Mouse (Mus musculus): Measurements from ENCODE around the gene Prr22. TPM values are rescaled to one million over a fixed set of nuclear protein-coding genes. Genes with fewer than 3 reads are reported as not detected.

Prr22 gene
- total RNA-seq, 2 experiments from 2014 or later, result 0.79 to 1.9 TPM

DNA sequence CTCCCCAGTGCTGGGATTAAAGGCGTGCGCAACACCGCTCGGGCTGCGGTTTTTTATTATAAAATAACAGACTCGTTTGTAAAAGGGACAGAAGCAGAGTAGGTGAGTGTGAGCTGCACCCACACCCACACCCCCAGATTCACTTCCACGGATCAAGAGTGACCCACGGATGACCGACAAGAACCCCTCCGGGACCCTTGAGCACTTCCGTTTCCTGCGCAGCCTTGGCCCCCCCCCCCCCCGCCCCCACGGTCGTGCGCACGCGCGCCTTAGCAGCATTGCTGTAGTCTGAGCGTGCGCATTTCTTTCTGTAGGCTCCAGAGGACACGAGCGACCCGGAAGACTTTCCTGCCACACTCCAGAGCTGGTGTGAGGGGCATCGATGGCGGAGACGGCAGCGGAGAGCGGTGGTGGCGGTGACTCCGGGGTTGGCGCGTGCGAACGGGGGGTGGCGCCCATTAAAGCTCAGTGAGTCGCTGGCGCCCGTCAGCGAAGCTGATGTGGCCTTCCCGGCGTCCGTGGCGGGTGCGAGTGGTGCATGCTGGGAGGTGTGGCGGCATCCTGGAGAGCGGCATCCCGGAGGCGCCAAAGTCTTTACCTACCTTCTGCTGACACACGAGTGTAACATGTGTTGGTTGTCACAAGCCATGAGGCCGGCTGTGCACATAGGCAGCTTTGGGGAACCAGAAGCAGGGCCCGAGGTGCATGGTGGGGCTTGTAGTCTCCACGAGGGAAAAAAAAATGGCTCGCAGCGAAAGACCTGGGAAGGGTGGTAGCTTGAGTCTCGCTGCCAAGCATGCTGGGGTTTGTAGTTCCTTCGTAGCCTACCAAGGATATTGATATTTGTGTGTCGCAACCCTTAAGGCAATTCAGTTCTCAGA lies 5.3 kb upstream of the Prr22 start, which contains the start of gene Dus3l:
TSS of gene Dus3l (plus strand) at position 284 of the 881 bp plus-strand sequence.
- Histone ChIP-seq H3K4me3 (peak within 1 kb of the TSS; percentile 91), H3K27ac (peak within 1 kb of the TSS; percentile 100)
- no peak for TF ChIP-seq CTCF (conservative IDR thresholded peaks at IDR 0.05)
- DNase-seq (ENCODE audit: low spot score in 2 of 2), result peak; percentile 80 to 91

DNA sequence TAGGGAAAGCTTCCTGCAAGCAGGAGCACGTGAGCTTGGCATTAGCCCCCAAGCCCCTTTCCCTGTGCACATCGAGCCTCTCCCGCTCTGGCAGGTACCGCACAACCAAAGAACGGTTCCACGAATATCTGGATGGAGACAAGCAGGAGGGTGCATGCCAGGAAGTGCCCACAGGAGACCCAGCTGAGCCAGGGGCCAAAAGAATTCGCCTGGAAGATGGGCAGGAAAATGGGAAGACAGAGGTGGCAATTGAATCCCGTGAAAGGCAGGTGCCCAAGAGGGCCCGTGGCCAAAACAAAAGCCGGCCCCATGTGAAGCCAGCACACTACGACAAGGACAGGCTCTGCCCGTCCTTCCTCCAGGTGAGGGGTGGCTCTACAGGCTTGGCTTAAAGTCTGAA lies 4.6 kb upstream of the Prr22 start:
- no peak for DNase-seq (ENCODE audit: low spot score in 2 of 2)
- TF ChIP-seq CTCF (conservative IDR thresholded peaks at IDR 0.05), result no peak
- H3K27ac ChIP-seq, result peak overlapping the region; percentile 100
- peak overlapping the region; percentile 91 for H3K4me3 ChIP-seq

DNA sequence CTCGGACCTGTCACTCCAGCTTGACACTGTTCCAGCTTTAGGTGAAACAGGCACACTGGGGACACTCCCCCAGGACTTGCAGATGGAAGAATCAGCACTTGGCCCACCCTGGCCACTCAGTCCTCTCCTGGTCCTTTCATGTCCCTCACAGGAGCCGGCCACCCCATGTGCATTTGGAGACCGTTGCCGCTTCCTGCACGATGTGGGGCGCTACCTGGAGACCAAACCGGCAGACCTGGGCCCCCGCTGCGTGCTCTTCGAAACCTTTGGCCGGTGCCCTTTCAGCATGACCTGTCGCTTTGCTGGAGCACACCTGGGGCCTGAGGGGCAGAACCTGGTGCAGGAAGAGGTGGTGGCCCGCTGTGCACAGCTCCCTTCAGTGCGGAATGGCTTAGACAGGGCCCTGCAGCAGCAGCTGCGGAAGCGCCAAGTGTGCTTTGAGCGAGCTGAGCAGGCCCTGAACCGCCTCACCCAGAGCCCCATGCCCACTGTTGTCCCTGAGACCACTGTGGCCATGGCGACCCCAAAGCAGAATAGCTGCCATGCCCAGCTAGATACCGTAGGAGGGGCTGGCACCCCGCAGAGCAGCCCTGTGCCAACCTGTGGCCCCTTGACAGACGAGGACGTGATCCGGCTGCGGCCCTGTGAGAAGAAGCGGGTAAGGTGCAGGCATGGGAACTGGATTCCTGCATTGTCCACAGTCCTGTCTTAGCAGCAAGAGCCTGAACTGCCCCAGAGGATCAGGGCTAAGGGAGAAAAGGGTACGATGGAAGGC lies 3.2 kb upstream of the Prr22 start:
- no peak for DNase-seq (ENCODE audit: low spot score in 2 of 2)
- no peak for TF ChIP-seq CTCF (conservative IDR thresholded peaks at IDR 0.05)
- H3K4me3 ChIP-seq, result no peak overlapping the region
- no peak overlapping the region for H3K27ac ChIP-seq

- TF ChIP-seq CTCF (conservative IDR thresholded peaks at IDR 0.05), result no peak
- no peak overlapping the region for H3K27ac ChIP-seq
- no peak overlapping the region for H3K4me3 ChIP-seq
- no peak for DNase-seq (ENCODE audit: low spot score in 2 of 2)
Observed at GRCm38 (mm10) chr17:56767531-56768135, 2.4 kb upstream of the Prr22 start.

DNA sequence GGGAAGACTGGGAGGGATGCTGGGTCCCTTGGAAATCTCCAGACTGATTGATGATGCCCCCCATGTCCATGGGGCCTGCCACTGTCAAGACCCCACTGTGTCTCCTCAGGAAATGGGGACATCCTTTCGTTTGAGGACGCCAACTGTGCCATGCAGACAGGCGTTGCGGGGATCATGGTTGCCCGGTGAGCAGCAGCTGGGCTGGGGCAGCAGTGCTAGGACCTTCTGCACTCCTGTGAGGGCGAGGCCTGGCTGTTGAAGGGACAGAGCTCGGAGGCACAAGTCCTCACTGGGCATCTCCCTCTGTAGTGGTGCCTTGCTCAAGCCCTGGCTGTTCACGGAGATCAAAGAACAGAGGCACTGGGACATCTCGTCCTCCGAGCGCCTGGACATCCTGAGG lies 1.1 kb upstream of the Prr22 start:
- no peak for DNase-seq (ENCODE audit: low spot score in 2 of 2)
- Histone ChIP-seq H3K4me3 (no peak overlapping the region), H3K27ac (no peak overlapping the region)
- no peak for TF ChIP-seq CTCF (conservative IDR thresholded peaks at IDR 0.05)

DNA sequence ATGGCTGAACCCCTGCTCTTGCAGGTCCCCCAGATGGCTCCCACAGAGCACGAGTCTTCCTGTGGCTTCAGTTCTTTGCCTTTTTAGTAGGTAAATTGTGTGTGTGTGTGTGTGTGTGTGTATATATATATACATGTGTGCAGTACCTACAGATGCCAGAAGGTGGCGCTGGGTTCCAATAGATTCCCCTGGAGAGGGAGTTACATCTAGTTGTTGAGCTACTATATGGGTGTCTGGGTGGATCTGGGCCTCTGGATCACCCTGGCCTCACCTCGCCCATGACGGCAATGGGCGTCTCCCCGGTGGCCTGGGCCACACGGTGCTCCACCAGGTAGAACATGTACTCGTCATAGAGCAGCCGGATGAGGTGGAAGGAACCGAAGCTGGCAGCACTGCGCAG lies 7.5 kb downstream of the Prr22 start:
- Histone ChIP-seq H3K4me3 (no peak overlapping the region), H3K27ac (no peak overlapping the region)
- DNase-seq (ENCODE audit: low spot score in 2 of 2), result no peak
- TF ChIP-seq CTCF (conservative IDR thresholded peaks at IDR 0.05), result peak; percentile 65

DNA sequence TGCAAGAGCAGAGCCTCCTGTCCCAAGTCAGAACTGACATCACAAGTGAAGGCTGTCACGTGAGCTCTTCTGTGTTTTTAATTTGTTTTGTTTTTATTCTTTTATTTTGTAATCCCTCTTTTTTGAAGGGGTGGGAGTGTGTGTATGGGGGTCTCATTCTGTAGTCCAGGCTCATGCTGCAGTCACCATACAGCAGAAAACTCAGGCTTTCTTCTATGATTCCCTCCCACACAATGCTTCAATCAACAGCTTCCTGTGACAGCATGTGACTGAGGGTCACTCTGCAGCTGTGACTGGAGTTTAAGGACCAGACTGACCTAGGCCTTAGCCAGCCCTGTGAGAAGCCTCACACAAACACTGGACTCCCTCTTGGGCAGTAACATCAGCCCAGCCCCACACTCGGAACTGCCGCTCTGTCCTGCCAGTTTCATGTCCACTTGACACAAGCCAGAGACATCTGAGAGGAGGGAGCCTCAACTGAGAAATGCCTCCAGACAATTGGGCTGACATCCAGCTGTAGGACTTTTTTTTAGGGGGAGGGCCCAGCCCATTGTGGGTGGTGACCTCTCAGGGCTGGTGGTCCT lies 8.8 kb downstream of the Prr22 start:
- no peak for TF ChIP-seq CTCF (conservative IDR thresholded peaks at IDR 0.05)
- Histone ChIP-seq H3K27ac (no peak overlapping the region), H3K4me3 (no peak overlapping the region)
- DNase-seq (ENCODE audit: low spot score in 2 of 2), result no peak

GRCm38 (mm10) chr17:56780291-56780978 lies 10.4 kb downstream of the Prr22 start:
- H3K4me3 ChIP-seq, result no peak overlapping the region

GRCm38 (mm10) chr17:56788886-56789285 lies 18.8 kb downstream of the Prr22 start:
- no peak for DNase-seq (ENCODE audit: low spot score in 2 of 2)
- Histone ChIP-seq H3K4me3 (no peak overlapping the region), H3K27ac (no peak overlapping the region)
- TF ChIP-seq CTCF (conservative IDR thresholded peaks at IDR 0.05), result no peak

More at GRCm38 (mm10) chr17:56780291-56780978, 10.4 kb downstream of the Prr22 start:
- TF ChIP-seq CTCF (conservative IDR thresholded peaks at IDR 0.05), result no peak
- no peak overlapping the region for H3K27ac ChIP-seq
- no peak for DNase-seq (ENCODE audit: low spot score in 2 of 2)

- Histone ChIP-seq H3K4me3 (no peak overlapping the region), H3K27ac (no peak overlapping the region)
- no peak for DNase-seq (ENCODE audit: low spot score in 2 of 2)
- TF ChIP-seq CTCF (conservative IDR thresholded peaks at IDR 0.05), result no peak
Observed at GRCm38 (mm10) chr17:56789286-56789685, 19.2 kb downstream of the Prr22 start.

DNA sequence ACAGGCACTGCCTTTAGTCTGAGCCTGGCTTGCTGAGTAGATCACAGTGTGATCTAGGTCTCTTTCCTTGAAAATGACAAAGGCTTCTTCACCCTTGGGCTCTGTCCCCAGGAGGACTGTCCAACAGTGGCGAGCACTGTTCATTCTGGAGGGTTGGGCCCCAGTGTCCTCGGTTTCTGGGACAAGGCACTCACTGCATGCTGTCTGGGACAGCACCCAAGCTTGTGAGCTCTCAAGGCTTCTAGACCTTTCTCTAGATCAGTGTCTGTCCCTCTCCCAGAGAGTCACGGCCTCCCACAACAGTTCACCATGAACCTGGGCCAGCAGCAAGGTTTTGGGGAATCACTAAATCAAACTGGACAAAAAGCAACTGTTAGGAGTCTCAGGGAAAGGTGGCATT lies 22.5 kb downstream of the Prr22 start:
- DNase-seq (ENCODE audit: low spot score in 2 of 2), result no peak
- Histone ChIP-seq H3K27ac (no peak overlapping the region), H3K4me3 (no peak overlapping the region)
- no peak for TF ChIP-seq CTCF (conservative IDR thresholded peaks at IDR 0.05)

Data from layer of hippocampus, adult 2 months (tissue).